Mouse (Mus musculus): ENCODE data around the gene Scml4.

GRCm38 (mm10) chr10:42945316-42945715 lies 85.1 kb downstream of the Scml4 start:
- no peak for TF ChIP-seq HCFC1 (IDR thresholded peaks at IDR 0.05; ENCODE audit: low read depth, low read length)
- no peak for TF ChIP-seq POLR2A (IDR thresholded peaks at IDR 0.05; ENCODE audit: control insufficient read depth in 1 of 2, insufficient read depth in 1 of 2, low read depth in 1 of 2, low read length in 2 of 2, poor library complexity in 1 of 2)

Measured in MEL (cell line).